Mouse (Mus musculus) inflammation-experienced regulatory T-cells, adult 6 months (primary cell): ENCODE results near the gene Tmtc1. TPM values are rescaled to one million over a fixed set of nuclear protein-coding genes. Genes with fewer than 3 reads are reported as not detected.

ENCODE experiments used
- ATAC-seq: one replicate; pipeline ENCODE4 v1.8.0; 2017
- polyA plus RNA-seq, 3 experiments: library from polyadenylated mRNA; unstranded; fragments of 100-300 nt; shearing (Covaris generic); gene quantifications; one replicate each; pipeline ENCODE4 v1.2.1; 2017

The Tmtc1 gene
- polyA plus RNA-seq, 3 experiments from 2014 or later, result 0.04 to 0.07 TPM; not detected in 1

DNA sequence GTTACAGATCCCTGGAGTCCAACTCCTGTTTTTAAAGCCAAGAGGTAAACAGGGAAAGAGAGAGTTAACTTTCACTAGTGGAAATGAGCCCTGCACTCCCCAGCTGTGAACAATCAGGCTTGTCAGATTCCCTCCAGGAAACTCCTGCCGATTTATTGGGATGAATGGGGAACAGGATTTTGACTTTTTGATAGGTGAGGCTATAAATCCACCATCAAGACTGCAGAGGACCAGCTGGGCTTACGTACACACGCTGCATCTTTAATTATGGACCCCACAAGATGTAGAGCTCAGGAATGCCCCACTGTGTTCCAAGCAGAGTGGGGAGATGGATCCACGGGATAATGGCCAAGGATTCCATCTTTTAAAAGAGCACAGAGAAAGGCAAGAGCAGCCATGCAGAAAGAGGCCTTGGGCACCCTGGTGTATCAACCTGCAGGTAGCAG lies 77.1 kb downstream of the Tmtc1 start:
- no peak for ATAC-seq

DNA sequence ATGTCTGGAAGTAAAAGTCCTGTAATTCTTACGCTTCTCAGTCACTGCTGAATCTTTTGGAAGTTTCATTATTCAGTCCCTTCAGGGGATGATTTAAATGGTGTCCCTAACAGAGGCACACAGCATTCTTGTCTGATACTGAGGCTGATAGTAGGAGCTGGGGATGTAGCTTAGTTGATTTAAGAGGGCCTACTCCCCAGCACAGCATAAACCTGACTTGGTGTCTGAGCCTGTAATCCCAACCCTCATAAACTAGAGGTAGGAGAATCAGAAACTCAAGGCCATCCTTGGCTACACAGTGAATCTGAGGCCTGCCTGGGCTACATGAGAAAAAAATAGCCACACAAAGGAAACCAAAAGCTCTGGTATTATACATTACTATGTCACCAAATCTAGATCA lies 77.6 kb downstream of the Tmtc1 start:
- no peak for ATAC-seq

DNA sequence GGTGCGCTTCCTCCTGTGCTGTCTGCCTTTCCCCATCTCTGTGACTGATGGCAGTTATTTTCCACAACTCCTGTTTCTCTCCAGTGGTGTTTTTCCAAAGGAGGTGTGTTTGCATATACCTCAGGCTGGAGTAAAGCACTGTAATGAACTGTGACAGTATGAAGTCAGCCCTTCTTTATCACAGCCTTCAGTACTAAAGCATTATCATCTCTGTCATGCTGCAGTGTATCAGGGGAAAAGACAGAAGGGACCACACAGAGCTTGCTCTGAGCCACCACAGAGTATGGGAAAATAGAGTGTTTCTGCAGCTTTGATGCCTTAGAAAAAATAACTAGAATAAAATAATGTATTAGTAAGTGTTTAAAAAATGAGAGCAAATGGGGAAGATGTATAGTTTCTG lies 81.0 kb downstream of the Tmtc1 start:
- ATAC-seq, result no peak

DNA sequence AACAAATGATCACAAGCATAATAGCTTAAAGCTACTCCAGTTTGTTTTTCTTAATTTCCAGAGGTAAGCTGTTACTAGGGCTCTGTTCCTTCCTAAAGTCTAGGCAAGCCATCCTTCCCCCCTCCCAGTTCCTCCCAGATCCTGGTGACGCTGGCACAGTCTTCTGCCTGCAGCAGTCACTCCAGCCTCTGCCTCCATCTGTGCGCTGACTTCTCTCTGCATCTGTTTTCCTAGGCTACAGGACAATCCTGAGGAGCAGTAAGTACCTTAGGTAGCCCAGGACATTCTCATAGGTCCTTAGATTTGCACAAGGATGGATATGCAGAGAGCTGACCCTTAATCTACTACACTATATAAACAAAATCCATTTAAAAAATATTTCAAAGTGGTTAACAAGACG lies 81.7 kb downstream of the Tmtc1 start:
- no peak for ATAC-seq

DNA sequence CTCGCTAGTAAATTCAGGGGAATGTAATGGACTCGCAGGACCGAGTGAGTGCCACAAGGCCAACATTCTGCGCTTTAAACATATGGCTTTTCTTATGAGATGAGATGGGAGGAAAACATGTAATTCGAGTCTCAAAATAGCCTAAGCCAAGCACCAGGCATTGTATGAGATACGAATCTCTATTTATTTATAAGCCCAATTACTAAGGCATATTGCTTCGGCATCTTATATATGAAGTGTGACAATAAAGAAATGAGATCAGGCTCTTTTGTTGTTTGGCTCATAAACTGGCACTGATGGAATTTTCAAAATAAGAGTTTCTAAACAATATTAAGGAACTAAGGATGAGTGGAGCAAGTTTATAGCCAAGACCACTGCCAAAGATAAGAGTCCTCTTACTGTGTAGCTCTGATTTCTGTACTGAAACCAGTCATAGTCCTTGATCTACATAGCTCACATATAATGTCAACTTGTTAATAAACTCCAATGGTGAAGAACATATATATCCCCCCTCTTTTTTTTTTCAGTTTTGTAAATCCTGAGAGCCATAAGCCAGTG lies 84.8 kb downstream of the Tmtc1 start:
- ATAC-seq, result no peak

DNA sequence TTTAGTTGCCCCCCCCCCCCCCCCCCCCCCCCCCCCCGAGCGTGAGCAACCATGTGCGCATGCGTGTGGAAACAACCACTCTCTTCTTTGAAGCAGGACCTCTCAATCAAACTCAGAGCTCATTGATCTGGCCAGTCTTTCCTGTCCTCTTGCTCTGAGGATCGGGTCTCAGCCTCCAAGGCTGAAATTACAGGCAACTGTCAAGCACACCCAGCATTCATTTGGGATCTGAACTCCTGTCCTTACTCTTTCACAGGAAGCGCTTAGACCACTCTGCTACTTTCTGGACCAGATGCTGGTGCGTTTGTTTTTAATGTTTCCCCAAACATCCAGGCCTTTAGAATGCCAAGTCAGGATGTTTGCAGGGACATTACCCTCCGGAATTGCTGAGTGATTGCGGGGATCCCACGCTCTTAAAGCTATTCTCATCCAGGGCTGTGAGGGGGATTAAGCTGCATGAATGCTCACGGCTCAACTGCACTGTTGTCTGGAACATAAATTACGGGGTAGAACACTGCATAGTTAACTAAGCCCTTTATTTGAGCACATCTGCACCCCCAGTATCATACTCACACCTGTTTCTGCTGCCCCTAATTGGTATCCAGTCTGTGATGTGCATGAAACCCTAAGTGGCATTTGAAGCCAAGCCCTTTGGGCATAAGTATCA lies 85.5 kb downstream of the Tmtc1 start:
- ATAC-seq, result no peak

DNA sequence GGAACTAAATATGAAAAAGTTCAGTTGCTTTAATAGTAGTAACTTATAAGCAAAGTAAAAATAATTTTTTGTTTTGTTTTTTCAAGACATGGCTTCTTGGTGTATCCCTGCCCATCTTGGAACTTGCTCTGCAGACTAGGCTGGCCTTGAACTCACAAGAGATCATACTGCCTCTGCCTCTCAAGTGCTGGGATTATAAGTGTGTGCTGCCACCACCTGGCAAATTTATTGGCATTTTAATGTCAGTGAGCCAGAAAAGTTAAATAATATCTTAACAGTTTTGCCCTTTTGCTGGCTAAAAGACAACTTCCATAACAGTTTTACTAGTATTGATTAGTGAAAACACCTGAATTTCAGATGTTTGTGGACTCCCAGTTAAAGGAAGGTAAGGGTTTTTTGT lies 88.0 kb downstream of the Tmtc1 start:
- ATAC-seq, result no peak

DNA sequence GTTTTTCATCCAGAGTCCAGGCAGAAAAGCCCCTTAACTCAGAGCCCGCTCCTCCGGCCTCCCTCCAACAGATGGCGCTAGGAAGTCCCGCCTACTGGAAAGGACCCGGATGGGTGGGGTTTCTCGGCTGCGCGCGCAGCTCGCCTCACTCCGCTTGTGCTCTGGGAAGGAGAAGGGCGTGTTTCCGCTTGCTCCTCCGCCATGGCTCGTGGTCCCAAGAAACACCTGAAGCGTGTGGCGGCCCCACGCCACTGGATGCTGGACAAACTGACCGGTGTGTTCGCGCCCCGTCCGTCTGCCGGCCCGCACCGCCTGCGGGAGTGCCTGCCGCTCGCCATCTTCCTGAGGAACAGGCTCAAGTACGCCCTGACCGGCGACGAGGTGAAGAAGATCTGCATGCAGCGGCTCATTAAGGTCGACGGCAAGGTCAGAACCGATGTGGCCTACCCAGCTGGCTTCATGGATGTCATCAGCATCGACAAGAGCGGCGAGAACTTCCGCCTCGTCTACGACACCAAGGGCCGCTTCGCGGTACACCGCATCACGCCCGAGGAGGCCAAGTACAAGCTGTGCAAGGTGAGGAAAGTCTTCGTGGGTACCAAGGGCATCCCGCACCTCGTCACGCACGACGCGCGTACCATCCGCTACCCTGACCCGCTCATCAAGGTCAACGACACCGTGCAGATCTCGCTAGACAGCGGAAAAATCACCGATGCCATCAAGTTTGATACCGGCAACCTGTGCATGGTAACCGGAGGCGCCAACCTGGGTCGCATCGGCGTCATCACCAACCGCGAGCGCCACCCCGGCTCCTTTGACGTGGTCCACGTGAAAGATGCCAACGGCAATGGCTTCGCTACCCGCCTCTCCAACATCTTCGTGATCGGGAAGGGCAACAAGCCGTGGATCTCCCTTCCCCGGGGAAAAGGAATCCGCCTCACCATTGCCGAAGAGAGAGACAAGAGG lies 89.4 kb downstream of the Tmtc1 start:
- no peak for ATAC-seq

DNA sequence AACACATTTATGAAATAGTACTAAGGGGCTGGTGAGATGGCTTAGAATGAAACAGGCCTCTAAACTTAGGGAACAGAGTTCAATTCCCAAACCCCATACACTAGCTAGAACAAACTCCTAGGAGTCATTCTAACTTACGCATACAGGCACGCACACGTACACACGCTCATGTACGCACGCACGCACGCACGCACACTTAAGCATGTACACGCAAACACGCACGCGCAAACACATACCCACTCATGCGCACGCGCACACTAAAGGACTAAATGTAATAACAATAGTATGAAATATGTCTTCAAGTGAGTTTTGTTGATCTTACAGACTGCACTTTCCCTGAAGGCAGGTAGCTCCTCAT lies 90.1 kb downstream of the Tmtc1 start:
- no peak for ATAC-seq

DNA sequence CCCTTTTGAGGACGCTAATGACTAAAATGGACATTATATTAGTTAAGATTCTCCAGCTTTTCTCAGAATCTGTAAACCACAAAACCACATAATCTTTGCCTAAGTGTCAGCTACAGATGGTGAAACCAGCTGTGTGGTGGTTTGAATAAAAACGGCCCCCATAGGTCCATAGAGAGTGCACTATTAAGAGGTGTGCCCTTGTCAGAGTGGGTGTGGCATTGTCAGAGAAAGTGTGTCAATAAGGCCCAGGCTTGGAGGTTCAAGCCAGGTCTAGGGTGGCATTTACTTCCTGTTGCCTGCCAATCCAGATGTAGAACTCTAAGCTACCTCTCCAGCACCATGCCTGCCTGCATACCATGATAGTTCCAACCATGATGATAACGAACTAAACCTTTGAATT lies 99.2 kb downstream of the Tmtc1 start:
- no peak for ATAC-seq

DNA sequence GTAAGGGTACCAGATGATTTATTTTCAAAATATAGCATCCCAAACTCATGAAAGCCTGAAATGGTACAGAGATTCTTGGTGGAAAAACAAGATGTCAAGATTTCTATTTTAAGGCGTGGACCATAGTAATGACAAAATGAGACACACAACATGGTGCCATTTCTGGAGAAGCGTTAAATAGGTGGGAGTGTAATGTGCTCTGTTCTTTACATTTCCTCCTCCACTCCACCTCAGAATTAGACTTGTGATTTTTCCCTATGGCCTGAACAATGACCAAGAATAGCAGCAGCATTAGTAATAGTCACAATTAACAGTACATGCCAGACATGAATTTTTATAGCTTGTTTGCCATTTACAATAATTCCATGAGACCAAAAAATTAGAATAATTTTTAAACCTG lies 102.0 kb downstream of the Tmtc1 start:
- ATAC-seq, result no peak

DNA sequence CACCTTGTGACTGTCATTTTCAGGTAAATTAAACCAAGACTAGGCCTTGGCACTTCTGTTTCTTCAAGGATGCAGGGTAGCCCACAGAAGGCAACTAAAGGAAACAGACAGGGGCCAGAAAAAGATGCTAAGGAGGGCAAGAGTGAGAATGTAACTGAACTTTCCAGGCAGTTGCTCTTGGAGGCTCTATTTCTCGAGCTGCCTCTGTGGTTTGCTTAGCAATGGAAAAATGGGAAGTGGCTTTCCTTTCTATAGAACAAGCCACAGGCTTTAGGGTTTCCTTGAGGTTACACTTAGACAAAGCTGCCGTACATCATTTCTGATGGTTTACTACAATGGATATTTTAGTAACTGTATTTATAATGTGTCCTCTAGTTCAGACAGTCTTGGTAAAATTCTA lies 102.4 kb downstream of the Tmtc1 start:
- ATAC-seq, result no peak

DNA sequence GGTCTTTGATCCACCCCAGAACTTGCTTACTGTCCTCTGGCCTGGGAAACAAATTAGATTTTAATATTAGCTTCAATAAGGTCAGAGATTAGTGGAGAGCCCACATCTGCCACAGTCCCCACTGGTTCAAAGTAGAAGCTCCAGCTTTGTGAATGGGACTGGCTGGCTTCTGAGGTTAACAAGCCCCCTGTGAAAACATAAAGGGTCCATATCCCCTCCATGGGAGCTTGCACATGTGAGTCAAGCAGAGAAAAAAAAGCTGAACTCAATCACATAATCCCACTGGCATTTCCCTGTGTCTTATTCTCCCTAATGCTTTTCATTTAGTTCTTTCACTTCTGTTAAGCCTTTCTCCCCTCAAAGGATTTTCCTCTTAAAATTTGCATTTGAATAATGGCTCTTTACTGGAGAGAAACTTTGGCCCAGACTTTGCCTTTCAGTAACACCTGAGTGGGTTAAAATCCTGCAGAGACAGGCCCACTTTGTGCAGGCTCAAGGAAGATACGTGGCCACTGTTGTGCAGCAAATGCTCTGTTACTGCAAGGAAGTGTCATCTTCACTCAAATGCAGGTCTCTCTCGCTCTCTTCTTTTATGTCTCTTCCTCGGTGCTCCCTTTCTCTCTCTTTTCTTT lies 105.7 kb downstream of the Tmtc1 start:
- ATAC-seq, result no peak

DNA sequence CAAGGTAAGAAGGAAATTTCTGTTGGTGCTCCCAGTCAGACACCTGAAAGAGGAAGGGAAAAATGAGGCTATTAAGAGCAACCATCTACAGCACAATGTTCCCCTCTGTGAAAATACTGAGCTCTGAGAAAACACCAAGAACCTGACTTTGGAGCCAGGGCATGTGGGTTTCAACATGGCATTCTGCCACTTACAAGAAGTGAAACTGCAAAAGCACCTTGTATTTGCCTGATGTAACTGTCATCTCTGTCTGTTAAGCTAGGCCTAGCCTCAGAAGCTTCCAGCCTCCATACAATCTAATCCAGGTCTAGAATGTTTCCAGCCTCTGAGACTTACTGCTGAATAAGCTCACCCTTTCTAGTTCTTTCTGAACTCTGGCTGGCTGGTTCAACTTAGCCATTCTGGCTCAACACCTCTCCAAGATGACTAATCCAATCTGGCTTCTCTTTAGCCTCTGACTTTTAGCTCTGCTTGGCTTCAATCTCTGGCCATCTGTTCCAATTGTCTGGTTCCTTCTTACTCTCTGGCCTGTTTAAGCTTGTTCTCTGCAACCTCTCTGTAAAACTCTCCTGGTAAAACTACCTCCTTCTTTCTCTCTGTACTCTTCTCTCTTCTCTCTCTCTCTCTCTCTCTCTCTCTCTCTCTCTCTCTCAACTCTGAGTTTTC lies 107.8 kb downstream of the Tmtc1 start:
- ATAC-seq, result no peak

DNA sequence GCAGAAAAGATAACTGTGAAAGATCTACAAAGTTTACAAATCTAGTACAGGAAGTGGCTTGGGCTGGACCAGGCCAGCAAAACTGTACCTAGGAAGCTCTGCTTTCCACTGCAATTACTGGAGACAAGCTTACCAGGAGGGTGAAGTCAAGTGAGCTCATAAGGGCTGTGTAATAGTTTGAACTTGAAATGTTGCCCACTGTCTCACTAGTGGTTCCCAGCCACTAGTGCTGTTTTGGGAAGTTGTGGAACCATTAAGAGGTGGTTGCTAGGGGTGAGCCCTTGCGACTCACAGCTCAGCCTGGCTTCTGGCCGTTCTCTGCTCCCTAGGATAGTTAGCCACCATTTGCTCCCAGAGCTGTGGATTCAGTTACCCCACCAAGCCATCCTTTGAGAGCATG lies 112.3 kb downstream of the Tmtc1 start:
- no peak for ATAC-seq

DNA sequence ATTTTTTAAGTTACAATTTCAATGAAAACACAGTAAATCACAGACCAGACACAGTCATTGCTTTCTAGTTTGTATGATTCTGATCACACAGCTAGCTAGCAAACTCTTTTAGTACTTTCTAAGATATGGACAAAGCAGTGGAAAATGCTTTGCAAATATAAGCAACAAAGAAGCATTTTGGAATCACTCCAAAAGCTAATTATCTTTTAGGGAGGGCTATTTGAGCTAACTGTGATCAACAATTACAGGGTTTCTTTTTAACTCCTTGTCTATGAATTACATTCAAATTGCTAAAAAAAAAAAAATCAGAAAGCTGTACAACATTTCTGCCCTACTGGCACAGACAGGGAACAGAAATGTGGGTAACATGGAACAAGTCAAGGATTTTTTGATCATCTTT lies 114.2 kb downstream of the Tmtc1 start:
- no peak for ATAC-seq

DNA sequence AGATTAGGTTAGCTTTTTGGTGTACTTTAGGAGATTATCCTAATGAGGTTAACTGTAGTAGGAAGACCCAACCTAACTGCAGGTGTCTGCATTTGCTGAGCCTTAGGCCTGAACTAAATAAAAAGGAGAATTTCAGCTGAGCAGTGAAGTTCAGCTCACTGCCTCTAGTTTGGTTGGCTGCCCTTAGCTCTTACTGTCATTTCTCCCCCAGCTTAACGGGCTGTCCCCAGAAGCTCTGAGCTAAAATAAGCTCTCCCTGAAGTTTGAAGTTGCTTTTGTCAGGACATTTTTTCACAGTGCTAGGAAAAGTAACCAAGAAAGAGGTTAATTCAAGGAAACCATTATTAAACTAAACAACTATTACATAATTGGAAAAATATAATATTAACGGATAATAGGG lies 115.3 kb downstream of the Tmtc1 start:
- ATAC-seq, result no peak

DNA sequence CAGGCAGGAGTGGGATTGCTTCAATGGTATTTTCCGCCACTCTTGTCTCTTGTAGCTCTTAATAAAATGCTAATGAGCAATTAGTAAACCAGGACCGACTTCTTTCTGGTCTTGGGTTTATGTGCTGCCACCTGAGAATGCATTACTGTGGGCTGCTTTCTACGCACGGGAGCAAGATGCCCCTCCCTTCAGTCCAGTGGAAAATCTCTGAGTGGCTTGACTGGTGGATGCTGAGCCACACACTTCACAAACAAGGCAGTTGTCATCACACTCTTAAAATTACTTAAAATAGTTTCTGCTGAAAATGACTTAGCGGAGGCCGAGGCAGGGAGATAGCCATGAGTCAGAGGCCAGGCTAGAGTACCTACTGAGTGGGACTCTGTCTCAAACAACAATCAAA lies 116.1 kb downstream of the Tmtc1 start:
- ATAC-seq, result no peak

DNA sequence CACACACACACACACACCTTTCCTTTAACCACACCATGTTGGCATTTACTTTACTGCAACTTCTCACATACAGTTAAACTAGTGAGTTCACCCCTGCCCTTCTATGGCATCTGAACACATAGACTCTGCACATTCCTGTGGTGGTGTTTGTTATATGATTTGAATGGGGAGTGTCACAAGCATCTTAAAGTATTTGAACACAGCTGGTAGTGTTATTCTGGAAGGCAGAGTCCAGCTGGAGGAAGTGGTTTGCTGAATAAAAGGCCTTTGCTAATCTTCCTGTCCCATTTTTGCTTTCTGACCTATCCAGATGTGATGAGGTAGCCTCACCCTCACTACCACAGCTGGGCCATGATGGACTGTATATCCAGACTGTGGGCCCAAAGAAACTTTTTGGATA lies 125.5 kb downstream of the Tmtc1 start:
- ATAC-seq, result no peak

DNA sequence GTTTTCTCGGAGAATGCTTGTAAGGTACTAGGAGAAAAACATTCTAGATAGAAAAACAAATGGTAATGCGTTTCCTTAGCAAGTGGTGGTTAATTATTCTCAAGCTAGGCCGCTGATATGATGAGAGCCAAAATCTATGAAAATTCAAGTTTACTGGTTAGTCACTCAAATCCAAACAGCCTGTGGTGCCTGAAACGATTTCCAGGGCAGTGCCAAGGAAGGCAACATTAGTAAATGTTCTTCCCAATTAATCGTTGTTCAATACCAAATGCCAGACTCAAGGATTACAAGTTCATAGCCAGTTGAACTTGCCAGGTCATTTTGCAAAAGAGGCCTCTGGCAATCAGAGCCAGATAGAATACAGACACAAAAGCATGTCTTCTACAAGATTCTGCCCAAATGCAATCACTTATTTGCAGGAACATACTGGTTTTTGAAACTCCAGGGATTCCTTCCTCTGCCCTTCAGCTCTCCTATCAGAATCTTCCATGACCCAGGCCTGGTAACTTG lies 128.6 kb downstream of the Tmtc1 start:
- no peak for ATAC-seq

DNA sequence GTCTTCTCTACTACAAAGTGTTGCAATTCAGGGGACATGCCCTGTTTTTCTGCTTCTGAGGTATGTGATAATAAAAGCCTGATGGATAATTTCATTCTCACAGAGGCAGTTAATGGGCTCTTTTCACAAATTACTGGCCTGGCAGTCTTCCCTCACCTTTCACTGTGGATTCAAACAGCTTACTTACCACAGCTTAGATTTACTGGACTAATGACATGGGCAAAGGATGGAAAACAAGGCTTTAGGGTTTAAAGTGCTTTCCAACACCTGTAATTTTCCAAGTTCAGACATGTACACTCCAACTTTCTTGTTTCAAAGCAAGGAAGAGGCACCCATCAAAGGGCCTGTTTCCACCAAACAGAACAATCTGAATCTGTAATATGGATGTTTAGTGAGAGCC lies 129.1 kb downstream of the Tmtc1 start:
- ATAC-seq, result no peak

DNA sequence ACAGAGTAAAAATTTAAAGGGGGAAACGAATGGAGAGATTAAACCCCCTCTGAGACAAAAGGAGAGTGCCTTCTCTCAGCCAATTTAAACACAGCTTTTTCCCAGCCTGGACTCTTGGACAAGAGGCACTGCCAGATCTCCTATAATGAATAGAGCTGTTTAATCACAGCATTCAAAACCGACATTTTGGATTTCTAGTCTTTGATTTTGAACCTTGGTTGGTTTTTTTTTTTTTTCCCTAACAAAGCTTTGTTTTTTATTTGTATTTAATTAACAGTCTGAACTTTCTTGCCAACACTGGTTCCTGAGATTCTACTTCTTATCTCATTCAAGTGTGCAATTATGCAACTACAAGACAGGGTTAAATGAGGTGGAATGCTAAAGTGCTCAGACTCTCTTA lies 133.2 kb downstream of the Tmtc1 start:
- ATAC-seq, result no peak

DNA sequence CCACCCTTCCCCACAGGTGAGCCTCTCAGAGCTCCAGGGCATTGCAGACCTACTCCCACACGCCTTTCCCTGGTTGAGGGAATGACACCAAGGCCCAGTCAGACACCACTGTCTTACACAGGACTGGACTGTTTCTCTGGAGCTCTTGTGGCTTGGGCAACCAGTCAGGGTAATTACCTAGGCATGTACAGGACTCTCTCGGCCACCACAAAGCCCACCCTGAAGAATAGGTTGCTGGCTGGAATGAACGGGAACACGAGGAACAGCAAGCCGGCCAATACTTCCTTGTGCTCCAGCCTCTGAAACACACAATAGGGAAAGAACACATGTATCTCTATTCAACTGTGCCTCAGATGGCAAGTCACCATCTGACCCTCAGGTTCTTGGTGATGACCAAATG lies 138.4 kb downstream of the Tmtc1 start:
- ATAC-seq, result no peak
